Mouse (Mus musculus) CH12.LX (cell line): Measurements from ENCODE around the gene Stxbp1. TPM values are rescaled to one million over a fixed set of nuclear protein-coding genes. Genes with fewer than 3 reads are reported as not detected.

Source experiments
- DNase-seq: peaks from one replicate; pipeline ENCODE4 v3.0.0-alpha.2; 2013; ENCODE audit errors: extremely low read depth
- H3K27ac ChIP-seq: 2 replicates; pipeline ENCODE4 v1.5.1; 2012; ENCODE audit warnings: low read depth, mild to moderate bottlenecking, control low read depth, moderate library complexity; ENCODE audit not compliant: insufficient read depth
- H3K27me3 ChIP-seq: replicated peaks from 2 replicates; pipeline ENCODE3; 2012; ENCODE audit warnings: inconsistent platforms
- H3K36me3 ChIP-seq, 2 experiments: replicated peaks in 1 of 2; 2 replicates each; pipeline versions ENCODE3 to v1.6.1; 2012; ENCODE audit warnings: inconsistent platforms in 1 of 2, low read length in 1 of 2, mild to moderate bottlenecking in 1 of 2, mixed read lengths in 1 of 2, moderate library complexity in 1 of 2; ENCODE audit not compliant: control insufficient read depth in 1 of 2, insufficient read depth in 1 of 2
- H3K4me1 ChIP-seq, 2 experiments: 2 replicates each; pipeline ENCODE4 v1.6.1; 2012; ENCODE audit warnings: inconsistent platforms in 1 of 2, moderate library complexity in 1 of 2; ENCODE audit not compliant: insufficient read depth in 2 of 2, control insufficient read depth in 1 of 2
- H3K4me2 ChIP-seq: 2 replicates; pipeline ENCODE4 v1.6.1; 2012; ENCODE audit warnings: low read depth, mild to moderate bottlenecking, control low read depth; ENCODE audit not compliant: poor library complexity, insufficient read depth, severe bottlenecking
- H3K4me3 ChIP-seq, 3 experiments: fragments of 150-350 bp in 1 of 3; sonication (generic) in 1 of 3; replicated peaks in 1 of 3; 2 replicates each; pipeline versions ENCODE3 to v1.5.1; 2011 to 2012; ENCODE audit warnings: low read depth in 2 of 3, low read length in 2 of 3, mild to moderate bottlenecking in 2 of 3, moderate library complexity in 2 of 3, control low read depth in 1 of 3, improper control_type of control experiment in 1 of 3, inconsistent platforms in 1 of 3, mixed read lengths in 1 of 3; ENCODE audit not compliant: poor library complexity in 1 of 3
- H3K79me2 ChIP-seq: replicated peaks from 2 replicates; pipeline ENCODE4 v1.6.1; 2012; ENCODE audit warnings: mild to moderate bottlenecking, moderate library complexity; ENCODE audit not compliant: control insufficient read depth, poor library complexity, insufficient read depth, severe bottlenecking; ENCODE audit errors: extremely low read depth
- H3K9ac ChIP-seq: 2 replicates; pipeline ENCODE4 v1.6.1; 2012; ENCODE audit warnings: low read depth, mild to moderate bottlenecking, control low read depth, moderate library complexity; ENCODE audit not compliant: insufficient read depth
- H3K9me3 ChIP-seq: replicated peaks from 2 replicates; pipeline ENCODE3; 2012; ENCODE audit warnings: low read length, inconsistent platforms, mixed read lengths
- BHLHE40 ChIP-seq: IDR thresholded peaks from 2 replicates; pipeline ENCODE4 v1.6.1; 2011; ENCODE audit warnings: mild to moderate bottlenecking, low read depth, low read length, improper control_type of control experiment
- CHD1 ChIP-seq: IDR thresholded peaks from 2 replicates; pipeline ENCODE4 v1.6.1; 2012; ENCODE audit warnings: low read depth, low read length, improper control_type of control experiment, inconsistent platforms
- EP300 ChIP-seq: IDR thresholded peaks from 2 replicates; pipeline ENCODE4 v1.6.1; 2011; ENCODE audit warnings: low read length, improper control_type of control experiment
- ETS1 ChIP-seq: conservative IDR thresholded peaks from 2 replicates; pipeline ENCODE4 v1.6.1; 2012; ENCODE audit warnings: low read depth, mild to moderate bottlenecking, inconsistent platforms, low read length, improper control_type of control experiment, moderate library complexity
- GABPA ChIP-seq: IDR thresholded peaks from 2 replicates; pipeline ENCODE4 v1.6.1; 2012; ENCODE audit warnings: low read depth, low read length, improper control_type of control experiment, inconsistent platforms; ENCODE audit not compliant: insufficient replicate concordance
- IRF4 ChIP-seq: IDR thresholded peaks from 2 replicates; pipeline ENCODE4 v1.6.1; 2014; ENCODE audit warnings: low read depth, mild to moderate bottlenecking, inconsistent platforms, low read length, improper control_type of control experiment
- JUN ChIP-seq: IDR thresholded peaks from 2 replicates; pipeline ENCODE4 v1.6.1; 2011; ENCODE audit warnings: low read depth, mild to moderate bottlenecking, low read length, improper control_type of control experiment, moderate library complexity; ENCODE audit not compliant: insufficient read depth
- JUND ChIP-seq: conservative IDR thresholded peaks from 2 replicates; pipeline ENCODE4 v1.6.1; 2011; ENCODE audit warnings: low read depth, low read length, improper control_type of control experiment
- KAT2A ChIP-seq: IDR thresholded peaks from 2 replicates; pipeline ENCODE4 v1.6.1; 2012; ENCODE audit warnings: low read length, improper control_type of control experiment, inconsistent platforms; ENCODE audit not compliant: insufficient replicate concordance
- MAX ChIP-seq: IDR thresholded peaks from 2 replicates; pipeline ENCODE4 v1.6.1; 2011; ENCODE audit warnings: low read length, improper control_type of control experiment
- MXI1 ChIP-seq: IDR thresholded peaks from 2 replicates; pipeline ENCODE4 v1.6.1; 2011; ENCODE audit warnings: mild to moderate bottlenecking, low read depth, low read length, improper control_type of control experiment
- NELFE ChIP-seq: IDR thresholded peaks from 2 replicates; pipeline ENCODE4 v1.6.1; 2011; ENCODE audit warnings: low read depth, low read length, improper control_type of control experiment
- PAX5 ChIP-seq: IDR thresholded peaks from 2 replicates; pipeline ENCODE4 v1.6.1; 2012; ENCODE audit warnings: low read length, inconsistent platforms, mixed read lengths
- POLR2AphosphoS2 ChIP-seq: IDR thresholded peaks from 2 replicates; pipeline ENCODE4 v1.6.1; 2011; ENCODE audit warnings: low read depth, low read length, improper control_type of control experiment
- RAD21 ChIP-seq: IDR thresholded peaks from 2 replicates; pipeline ENCODE4 v1.6.1; 2011; ENCODE audit warnings: low read depth, mild to moderate bottlenecking, low read length, improper control_type of control experiment, moderate library complexity
- RCOR1 ChIP-seq: conservative IDR thresholded peaks from 2 replicates; pipeline ENCODE4 v1.6.1; 2012; ENCODE audit warnings: low read depth, mild to moderate bottlenecking, inconsistent platforms, low read length, improper control_type of control experiment
- SIN3A ChIP-seq: IDR thresholded peaks from 2 replicates; pipeline ENCODE4 v1.6.1; 2012; ENCODE audit warnings: low read length, improper control_type of control experiment, inconsistent platforms
- SMC3 ChIP-seq: IDR thresholded peaks from 2 replicates; pipeline ENCODE4 v1.6.1; 2011; ENCODE audit warnings: low read depth, low read length, improper control_type of control experiment
- TBP ChIP-seq: conservative IDR thresholded peaks from 2 replicates; pipeline ENCODE4 v1.6.1; 2011; ENCODE audit warnings: low read depth, low read length, improper control_type of control experiment
- TCF12 ChIP-seq: IDR thresholded peaks from 2 replicates; pipeline ENCODE4 v1.6.1; 2014; ENCODE audit warnings: low read depth, mild to moderate bottlenecking, inconsistent platforms, low read length, improper control_type of control experiment
- UBTF ChIP-seq: IDR thresholded peaks from 2 replicates; pipeline ENCODE4 v1.6.1; 2012; ENCODE audit warnings: low read depth, mild to moderate bottlenecking, inconsistent platforms, low read length, improper control_type of control experiment, moderate library complexity
- USF1 ChIP-seq: IDR thresholded peaks from 2 replicates; pipeline ENCODE4 v1.6.1; 2014; ENCODE audit warnings: low read depth, mild to moderate bottlenecking, inconsistent platforms, low read length, improper control_type of control experiment
- USF2 ChIP-seq: conservative IDR thresholded peaks from 2 replicates; pipeline ENCODE4 v1.6.1; 2011; ENCODE audit warnings: low read depth, low read length, improper control_type of control experiment
- ZC3H11A ChIP-seq: IDR thresholded peaks from 2 replicates; pipeline ENCODE4 v1.6.1; 2012; ENCODE audit warnings: low read depth, mild to moderate bottlenecking, inconsistent platforms, low read length, improper control_type of control experiment
- ZKSCAN1 ChIP-seq: IDR thresholded peaks from 2 replicates; pipeline ENCODE4 v1.6.1; 2012; ENCODE audit warnings: low read depth, inconsistent platforms, low read length, improper control_type of control experiment, borderline replicate concordance
- dilution Hi-C: fragments of 300-500 bp; cut with MboI; formaldehyde crosslinking; loops from 2 replicates; pipeline ENCODE4 v1.14.3; 2020; ENCODE audit warnings: low sequenced_read_pairs; ENCODE audit not compliant: extremely low pct_unique_long_range_greater_than_20kb, extremely low pct_ligation_motif_present
- in situ Hi-C: fragments of 300-500 bp; cut with MboI; formaldehyde crosslinking; loops from 3 replicates; pipeline ENCODE4 v1.14.3; 2019; ENCODE audit warnings: low sequenced_read_pairs, low pct_ligation_motif_present, low pct_unique_long_range_greater_than_20kb, mixed read lengths
- polyA plus RNA-seq: library from polyadenylated mRNA; unstranded; fragments of >175 nt; gene quantifications from 2 replicates; pipeline ENCODE4 v1.2.1, GENCODE M21; 2012; ENCODE audit warnings: low read depth; ENCODE audit not compliant: insufficient read length
- total RNA-seq, 2 experiments: library from RNA; depleted of rRNA; stranded (reverse); fragments of 300-350 nt in 1 of 2; fragments of >200 nt in 1 of 2; gene quantifications; 2 replicates each; pipeline ENCODE4 v1.2.3; 2012 to 2014

The Stxbp1 gene
- total and polyA plus RNA-seq, 3 experiments = 1.5 to 8.3 (median 2.5) TPM

GRCm38 (mm10) chr2:32895606-32896106 is 48.6 kb upstream of the Stxbp1 start:
- Histone ChIP-seq H3K27me3 (no peaks in the 10 kb centered on the region), H3K36me3 (no peaks in the 10 kb centered on the region), H3K4me2 (no peak overlapping the region)
- in situ Hi-C loops = no loop called here
- no peak for DNase-seq
- dilution Hi-C loops = no loop called here
- TF ChIP-seq NELFE (no peak), UBTF (no peak), MXI1 (no peak), RAD21 (no peak), BHLHE40 (no peak), KAT2A (no peak), MAX (no peak), POLR2AphosphoS2 (no peak), SMC3 (no peak), ZKSCAN1 (no peak), TBP (no peak), CHD1 (no peak), PAX5 (no peak), USF1 (no peak), SIN3A (no peak), IRF4 (no peak), RCOR1 (no peak), JUN (no peak), USF2 (no peak), EP300 (no peak)
- TF ChIP-seq, all 38 proteins: peak for 0
- no peak overlapping the region for H3K9ac ChIP-seq
- no peaks in the 10 kb centered on the region for H3K79me2 ChIP-seq
- H3K4me1 ChIP-seq = peaks cover 22 to 51% of the 10 kb centered on the region in 2 experiments
- H3K9me3 ChIP-seq = no peaks in the 10 kb centered on the region
- H3K27ac ChIP-seq = no peak overlapping the region
- H3K4me3 ChIP-seq = no peak overlapping the region

- H3K27me3 ChIP-seq = no peaks in the 10 kb centered on the region
- TF ChIP-seq TCF12 (no peak), RAD21 (no peak), SIN3A (no peak), JUN (no peak), ETS1 (peak; percentile 41), ZC3H11A (no peak), GABPA (no peak), EP300 (peak; percentile 21; the same call in 1 of the 2 replicates), JUND (no peak)
- no peak overlapping the region for H3K9ac ChIP-seq
- no peaks in the 10 kb centered on the region for H3K79me2 ChIP-seq
- peak; percentile 52 for DNase-seq
- H3K4me2 ChIP-seq = no peak overlapping the region
- in situ Hi-C loops = no loop called here
- no peak overlapping the region for H3K27ac ChIP-seq
- peaks cover 22 to 51% of the 10 kb centered on the region in 2 experiments for H3K4me1 ChIP-seq
- no peaks in the 10 kb centered on the region for H3K36me3 ChIP-seq
- no peak overlapping the region for H3K4me3 ChIP-seq
- H3K9me3 ChIP-seq = no peaks in the 10 kb centered on the region
- dilution Hi-C loops = no loop called here
Observed at GRCm38 (mm10) chr2:32894097-32894496, 47.1 kb upstream of the Stxbp1 start.
